Mouse (Mus musculus): Measurements from ENCODE around the gene Supt4a. TPM values are rescaled to one million over a fixed set of nuclear protein-coding genes. Genes with fewer than 3 reads are reported as not detected.

Supt4a gene
- 100 to 1,000 TPM; 346 to 405 TPM for polyA plus RNA-seq (2017; shearing (Covaris generic))

DNA sequence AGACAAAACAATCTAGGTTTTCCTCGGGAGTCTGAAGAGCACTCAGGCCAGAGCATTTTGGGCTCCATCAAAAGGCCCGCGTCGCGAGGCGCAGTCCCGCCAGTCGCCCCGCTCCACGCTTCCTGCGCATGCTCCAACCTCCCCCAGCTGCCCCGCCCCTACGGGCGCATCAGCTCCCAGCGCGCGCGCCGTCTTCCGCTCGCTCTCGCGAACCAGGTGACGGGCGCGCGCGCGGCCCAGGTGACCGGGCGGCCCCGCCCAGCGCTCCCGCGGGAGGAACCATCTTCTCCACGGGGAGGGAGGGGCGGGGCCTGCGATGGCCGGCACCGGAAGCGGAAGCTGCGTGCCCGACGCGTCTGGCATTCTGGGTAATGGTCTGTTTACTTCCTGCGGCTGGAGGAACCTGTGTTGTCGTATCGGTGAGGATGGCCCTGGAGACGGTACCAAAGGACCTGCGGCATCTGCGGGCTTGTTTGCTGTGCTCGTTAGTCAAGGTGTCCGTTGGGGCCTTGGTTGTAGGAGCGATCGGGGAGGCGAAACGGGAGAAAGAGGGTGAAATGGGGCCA, at the start of gene Supt4a:
Gene Supt4a, plus strand, starts transcription at position 378 of the 566 bp plus-strand sequence.
- ATAC-seq, result peak; percentile 83

DNA sequence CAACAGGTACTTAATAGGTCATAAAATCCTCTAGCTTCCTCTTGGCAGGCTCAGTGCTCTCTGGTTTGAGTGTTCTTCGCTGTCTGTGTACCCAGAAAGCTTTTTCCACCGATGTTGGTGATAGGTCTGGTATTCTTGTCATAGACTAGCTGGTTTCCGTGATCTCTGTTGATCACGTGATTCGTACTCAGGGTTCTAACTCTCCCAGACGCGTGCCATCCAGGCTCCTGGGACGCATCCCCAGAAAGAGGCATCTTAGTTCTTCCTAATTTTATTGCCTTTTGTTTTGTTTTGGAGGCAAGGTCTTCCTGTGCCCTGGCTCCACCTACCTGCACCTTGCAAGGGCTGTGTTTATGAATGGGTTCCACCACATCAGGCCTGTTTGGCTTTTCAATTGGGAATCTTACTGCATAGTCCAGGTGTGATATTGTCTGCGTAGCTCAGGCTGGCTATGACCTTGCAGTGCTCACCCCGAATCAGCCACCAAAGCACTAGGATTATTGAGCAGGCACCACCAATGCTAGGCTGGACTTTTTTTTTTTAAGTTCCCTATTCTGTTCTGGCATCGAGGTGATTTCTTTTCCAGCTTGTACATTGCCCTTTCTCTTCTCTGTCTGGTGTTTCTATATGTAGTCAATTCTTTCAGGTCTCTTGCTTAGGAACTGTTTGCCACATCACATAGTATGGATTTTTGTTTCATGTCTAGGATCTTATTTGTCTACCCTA, 48.7 kb upstream of the Supt4a start:
- ATAC-seq, result no peak

DNA sequence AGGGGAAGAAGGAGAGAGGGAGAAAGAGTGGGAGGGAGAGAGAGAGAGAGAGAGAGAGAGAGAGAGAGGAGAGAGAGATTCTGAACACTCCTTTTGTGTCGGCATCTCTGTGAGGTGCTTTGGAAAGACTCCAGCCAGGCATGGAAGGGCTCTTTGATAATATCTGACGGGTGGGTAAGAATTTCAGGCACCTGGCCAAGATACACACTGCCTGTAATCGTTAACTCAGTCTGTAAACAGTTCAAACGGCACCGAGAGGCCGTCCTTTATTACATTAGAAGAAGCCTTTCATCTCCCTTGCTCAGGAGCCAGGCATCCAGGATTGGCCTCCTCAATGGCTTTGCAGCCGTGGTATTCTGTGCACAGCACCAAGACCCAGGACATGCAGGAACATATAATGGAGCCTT, 47.9 kb upstream of the Supt4a start:
- ATAC-seq, result no peak

DNA sequence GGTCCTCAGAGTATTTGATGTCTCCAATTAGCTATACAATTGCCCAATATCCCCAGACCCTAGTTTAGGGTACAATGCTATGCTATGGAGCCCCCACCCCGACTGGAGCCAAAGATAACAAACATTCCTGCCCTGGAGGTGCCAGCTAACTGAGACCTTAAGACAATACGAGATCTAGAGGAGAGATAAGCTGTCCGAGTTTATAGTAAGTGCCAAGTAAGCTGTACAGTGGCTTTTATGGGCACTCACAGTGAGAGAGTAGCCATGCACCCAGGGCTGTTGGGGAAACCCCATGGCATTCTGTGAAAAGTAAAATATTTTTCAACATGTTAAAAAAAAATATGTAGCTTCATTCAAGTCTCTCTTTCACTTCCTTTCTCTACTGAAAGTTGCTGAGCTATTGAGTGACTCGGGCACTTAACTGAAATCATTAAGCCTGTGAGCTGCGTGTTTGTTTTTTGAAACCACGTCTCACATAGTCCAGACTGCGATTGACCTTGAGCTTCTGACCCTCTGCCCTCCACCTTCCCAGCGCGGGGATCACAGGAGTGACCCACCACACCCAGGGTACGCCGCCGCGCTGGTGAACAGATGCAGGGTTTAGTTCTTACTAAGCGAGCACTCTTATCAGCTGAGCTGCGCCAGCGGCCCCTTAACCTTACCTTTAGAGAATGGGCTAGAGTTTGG, 47.2 kb upstream of the Supt4a start:
- peak; percentile 78 for ATAC-seq

DNA sequence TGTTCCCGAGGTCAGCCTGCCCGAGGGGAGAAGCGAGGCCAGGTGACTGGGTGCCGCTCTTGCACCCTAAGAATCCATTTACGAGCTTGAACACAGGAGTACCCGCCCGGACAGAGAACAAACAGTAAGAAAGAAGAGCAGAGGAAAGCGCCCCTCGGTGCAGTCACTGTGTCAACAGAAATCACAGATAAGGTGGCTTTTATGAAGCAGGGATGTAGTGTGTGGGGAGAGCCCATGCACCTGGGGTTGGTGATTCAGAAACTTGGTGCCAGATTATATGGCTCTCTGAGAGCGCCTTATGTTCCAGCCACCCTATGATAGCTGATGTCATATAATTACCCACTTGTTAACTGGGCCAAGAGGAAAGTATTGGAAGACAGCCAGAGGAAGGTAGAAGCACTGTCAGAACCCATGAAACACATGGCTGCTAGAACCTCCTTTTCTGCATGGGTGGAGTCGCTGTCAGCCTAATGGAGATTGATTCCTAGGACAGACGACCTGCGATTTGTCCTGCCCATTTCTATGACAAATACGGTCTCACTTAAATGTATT, 40.1 kb upstream of the Supt4a start:
- no peak for ATAC-seq

DNA sequence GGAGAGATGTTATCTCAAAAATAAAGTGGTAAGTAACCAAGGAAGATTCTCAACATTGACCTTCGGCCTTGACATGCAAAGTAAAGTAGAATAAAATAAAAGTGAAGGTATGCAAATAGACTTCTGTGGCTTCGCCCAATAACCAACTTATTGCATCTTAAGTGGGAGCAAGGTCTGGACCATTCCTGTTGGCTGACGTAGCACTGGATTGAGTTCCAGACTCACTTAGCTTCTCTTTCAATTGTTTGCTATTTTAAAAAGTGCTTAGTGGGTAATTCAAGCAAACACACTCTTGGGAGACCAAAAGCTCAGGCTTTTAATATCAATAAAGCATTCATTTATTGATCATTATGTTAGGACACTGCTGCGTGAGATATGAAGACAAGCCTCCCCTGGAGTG, 39.2 kb upstream of the Supt4a start:
- ATAC-seq, result no peak

DNA sequence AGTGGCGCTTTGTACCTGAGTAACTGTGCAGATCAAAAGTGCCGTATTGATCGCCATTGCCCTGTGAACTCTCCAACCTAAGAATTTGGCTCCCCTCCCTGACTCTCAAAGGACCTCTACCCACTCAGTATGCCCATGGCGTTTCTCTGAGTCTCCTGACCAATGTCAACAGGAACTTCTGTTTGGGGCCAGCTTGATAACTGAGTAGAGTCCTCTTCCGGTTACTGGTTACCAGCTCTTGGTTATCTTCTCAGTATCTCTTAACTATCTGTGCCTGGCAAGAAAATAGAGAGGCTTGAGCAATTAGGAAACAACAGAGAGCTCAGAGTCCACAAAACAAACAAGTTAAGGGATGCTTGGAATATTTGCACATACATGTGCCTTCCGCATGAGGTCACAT, 36.2 kb upstream of the Supt4a start:
- ATAC-seq, result no peak

DNA sequence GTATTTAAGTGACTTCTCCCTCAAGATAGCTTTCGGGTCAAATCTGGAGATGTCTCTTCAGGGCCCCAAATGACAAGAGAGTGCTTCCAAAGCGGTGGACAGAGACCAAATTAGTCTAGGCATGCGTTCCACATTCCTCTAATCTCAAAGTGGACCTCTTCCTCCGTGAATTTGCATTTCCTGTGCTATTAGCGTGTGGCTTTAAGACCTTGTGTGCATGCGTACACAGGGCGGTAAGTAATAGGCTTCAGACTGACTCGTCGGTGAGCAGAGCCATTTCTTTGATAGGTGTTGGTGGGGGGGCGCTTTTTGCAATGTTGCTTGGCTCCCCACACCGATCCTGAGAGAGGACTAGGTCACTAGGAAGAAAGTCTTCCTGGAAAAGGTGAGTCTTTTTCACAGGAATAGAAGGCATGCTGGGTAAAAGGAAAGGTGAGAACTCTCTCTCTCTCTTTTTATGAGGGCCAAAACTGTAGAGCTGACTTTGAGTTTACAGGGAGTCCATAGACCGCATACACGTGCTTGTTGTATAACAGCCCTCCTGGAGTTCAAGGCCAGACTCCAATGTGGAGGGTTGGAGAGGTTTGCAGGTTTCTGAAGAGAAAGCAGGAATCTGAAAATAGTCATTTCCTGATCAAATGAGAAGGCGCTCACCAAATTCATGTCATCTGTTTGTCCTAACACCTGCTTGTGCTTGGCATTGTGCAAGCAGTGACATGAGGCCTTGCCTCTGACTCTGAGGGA, 35.3 kb upstream of the Supt4a start:
- peak; percentile 34 for ATAC-seq

DNA sequence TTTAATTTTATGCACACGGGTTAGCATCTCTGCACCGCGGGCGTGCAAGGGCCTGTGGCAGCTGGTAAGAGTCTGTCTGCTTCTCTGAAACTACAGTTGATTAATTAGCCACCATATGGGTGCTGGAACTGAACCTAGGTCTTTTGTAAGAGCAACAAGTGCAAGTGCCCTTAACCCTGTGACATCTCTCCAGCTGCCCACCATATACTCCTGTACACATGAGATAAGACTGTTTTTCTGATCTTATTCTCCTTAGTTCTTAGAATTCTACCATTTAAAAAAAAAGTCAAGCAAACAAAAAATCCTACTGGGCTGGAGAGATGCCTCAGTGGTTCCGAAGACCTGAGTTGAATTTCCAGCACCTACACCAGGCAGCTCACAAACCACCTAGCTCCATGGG, 33.7 kb upstream of the Supt4a start:
- ATAC-seq, result no peak

DNA sequence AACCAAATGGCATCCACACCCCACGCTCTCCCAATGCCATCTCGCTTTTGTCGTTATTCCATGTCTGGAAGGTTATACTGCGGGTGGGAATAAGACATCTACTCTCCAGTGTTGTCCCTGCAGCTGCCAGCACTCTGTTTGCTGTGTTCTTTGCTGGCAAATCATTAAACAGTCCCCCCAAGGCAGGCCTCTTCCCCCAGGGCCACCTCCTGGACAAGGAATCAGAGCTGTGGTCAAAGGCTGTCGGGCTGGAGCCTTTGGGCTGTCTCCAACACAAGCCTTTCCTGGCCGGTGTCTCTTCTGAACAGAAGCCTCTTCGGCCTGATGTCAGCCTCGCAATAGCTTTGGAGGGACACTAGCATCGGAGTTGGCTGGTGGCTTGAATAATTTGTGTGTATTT, 33.1 kb upstream of the Supt4a start:
- no peak for ATAC-seq

DNA sequence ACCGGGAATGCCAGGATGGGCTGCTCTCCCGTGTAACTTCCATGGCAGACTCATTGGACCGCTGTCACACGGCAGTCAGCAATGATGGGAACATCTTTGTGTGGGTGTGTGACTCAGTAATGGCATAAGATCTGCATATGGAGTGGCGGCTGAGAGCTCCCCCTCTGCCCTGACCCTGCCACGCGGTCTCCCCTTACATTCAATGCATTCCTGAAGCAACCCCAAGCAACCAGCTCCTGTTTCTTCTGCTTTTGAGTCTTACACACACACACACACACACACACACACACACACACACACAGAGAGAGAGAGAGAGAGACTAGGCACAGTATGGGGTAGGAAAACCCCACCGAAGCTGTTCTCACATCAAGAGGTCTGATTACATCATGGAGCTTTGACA, 29.8 kb upstream of the Supt4a start:
- no peak for ATAC-seq

DNA sequence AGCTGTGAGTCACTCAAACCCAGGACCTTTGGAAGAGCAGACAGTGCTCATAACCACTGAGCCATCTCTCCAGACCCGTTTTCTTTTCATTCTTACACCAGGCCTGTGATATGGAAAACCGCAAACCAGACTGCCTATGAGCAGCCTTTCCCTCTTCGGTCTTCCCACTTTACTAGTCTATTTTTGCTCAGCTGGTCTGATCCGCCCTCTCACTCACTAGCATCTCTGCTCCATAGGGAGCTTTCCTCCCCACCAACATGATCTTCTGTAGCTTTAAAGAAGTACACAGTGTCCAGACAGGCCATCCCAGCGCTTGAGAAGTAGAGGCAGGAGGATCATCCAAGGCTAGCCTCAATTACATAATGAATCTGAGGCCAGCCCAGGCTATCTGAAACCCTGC, 28.4 kb upstream of the Supt4a start:
- ATAC-seq, result no peak

DNA sequence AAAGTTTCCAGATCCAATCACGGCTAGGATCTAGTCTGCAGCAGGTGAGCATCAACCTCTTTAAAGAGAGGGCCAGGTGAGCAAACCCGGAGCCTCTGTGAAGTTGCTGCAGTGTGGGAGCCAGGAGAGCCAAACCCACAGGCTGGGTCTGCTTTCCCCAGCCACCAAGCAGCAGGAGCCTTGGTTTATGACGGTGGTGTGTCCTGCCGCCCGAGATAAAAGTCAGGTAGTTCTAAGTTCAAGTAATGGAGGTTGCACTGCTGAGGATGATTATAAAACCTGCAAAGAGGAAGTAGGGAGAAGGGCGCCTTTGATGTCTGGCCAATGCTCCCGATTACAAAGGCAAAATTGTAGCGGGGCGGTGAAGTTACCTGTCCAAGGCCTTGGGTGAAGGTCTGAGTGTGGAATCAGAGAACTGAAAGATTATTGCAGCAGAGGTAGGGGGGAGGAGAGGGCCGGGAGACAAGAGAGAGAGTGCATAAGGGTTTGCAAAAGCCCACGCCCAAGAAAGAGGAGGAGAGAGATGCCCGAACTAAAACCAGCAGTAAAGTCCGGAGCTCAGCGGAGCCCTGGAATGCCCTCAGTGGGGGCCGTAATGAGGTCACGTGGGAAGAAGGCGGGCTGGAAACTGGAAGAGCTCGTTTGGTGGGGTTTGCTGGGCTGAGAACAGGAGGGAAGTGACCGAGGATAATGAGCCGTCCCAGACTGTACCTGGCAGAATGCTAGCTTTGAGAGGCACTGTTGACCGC, 27.7 kb upstream of the Supt4a start:
- ATAC-seq, result peak; percentile 23

DNA sequence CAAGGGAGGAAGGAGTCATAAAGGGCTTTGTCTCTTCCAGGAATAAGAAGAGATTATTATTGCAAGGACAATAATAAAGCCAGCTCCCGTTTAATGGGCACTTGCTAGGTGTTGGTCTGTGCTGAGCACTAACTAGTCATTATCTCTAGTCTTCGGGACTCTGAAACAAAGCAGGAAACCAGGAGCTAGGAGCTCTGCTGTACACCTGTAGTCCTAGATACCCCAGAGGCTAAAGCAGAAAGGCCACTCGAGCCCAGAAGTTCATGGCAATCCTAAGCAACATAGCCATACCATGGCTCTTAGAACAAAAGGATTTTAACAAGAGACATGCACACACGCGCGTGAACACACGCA, 27.1 kb upstream of the Supt4a start:
- ATAC-seq, result no peak

DNA sequence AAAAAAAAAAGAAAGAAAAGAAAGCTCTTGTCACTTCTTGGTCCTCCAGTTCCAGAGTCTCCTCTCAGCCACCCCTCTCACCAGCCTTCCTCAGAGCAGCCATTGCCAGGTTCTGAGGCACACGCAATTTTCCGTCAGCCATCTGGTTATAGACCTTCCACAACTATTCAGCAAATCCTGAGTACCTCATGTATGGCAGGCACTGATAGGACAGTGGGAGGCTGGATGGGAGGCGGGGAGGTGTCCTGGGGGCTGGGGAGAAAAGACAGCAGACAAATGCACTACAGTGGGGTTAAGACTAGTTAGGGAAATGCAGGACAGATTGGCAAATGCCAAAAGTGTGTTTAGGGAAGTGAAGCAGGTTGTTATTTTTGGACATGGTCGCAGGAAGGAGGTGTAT, 25.2 kb upstream of the Supt4a start:
- no peak for ATAC-seq

DNA sequence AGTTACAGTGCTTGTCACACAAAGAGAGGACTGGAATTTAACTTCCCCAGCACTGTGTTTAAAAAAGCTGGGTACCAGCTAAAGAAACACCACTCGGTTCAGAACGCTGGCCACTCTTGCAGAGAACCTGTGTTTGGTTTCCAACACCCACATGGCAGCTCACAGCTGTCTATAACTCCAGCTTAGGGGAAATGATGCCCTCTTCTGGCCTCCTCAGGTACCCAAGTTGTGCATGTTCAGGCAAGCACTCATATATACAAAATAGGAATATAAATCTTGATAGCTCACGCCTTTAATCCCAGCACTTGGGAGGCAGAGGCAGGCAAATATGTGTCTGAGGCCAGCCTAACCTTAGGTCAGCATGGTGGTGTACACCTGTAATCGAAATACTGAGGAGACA, 21.4 kb upstream of the Supt4a start:
- ATAC-seq, result no peak

DNA sequence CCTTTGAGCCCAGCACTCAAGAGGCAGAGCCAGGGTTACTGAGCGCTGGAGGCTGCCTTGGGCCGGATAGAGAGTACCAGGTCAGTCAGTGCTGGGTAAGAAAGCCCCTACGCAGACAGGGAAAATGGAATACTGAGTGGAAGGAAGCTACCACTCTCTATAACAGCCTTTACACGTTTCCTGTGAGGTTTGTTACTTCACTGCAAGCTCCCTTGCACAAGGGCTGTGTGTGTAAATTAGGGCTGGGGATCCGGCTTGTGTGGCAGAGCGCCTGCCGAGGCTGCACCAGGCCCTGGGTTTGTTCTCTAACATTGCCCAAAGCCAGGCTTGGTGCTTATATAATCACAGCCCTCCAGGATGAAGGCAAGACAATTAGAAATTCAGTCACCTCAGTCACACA, 17.8 kb upstream of the Supt4a start:
- ATAC-seq, result peak; percentile 13

DNA sequence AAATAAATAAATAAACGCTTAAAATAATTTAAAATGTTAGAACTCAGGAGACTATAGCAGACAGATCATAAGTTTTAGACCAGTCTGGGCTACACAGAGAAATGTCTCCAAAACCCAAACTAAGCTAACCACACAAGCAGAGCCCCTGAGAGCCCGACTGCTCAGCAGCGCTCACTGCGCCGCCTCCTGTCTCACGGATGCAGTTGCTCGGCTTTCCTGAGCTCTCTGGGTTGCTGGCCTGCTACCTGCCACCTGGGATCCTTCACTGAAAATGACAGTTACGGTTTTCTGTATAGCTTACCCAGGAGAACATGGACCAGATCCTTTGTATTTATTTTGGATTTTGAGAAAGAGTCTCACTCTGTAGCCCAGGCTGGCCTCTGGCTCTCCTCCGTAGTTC, 17.0 kb upstream of the Supt4a start:
- ATAC-seq, result peak; percentile 67

DNA sequence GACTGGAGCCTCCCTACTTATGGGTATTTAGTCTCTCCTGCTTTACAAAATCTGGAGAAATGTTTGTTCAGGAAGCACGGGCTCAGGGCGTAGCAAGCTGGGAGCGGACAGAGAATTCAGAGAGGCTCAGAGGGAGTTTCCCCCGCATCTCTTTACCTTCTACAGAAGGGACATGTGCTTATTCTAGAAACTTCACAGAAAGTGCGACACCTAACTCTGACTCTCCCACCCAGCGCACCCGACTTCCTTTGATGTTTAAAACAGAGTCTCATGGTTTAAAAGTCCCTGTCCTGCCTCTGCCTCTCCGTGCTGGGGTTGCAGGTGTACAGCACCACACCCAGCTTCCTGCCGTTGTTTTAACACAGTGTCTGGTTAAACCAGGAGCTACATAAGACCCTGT, 16.5 kb upstream of the Supt4a start:
- peak; percentile 91 for ATAC-seq

DNA sequence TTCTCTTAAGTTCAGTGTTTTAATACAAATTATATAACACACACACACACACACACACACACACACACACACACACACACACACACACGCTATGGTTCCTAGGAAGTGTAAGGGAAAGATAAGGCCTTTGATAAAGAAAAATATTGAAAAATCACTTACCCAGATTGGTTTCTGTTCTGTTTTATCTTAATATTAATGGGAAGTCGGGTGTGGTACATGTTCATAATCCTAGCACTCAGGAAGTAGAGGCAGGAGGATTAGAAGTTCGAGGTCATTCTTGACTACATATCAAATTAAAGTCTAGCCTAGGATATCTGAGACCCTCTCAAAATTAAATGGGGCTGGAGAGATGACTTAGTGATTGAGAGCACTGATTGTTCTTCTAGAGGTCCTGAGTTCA, 15.2 kb upstream of the Supt4a start:
- ATAC-seq, result no peak

DNA sequence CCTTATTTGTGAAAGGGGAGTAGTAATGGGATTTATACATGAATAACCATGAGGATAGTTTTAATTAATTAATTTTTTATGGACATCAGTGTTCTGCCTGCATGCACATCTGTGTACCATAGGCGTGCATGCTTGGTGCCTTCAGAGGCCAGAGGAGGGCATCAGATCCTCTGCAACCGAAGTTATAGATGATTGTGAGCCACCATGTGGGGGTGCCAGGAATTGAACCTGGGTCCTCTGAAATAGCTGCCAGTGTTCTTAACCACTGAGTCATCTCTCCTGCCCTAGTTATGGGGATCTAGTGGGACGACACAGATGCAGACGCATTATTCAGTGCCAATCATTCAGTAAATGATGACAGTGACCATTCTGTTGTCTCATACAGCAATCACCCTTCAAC, 14.5 kb upstream of the Supt4a start:
- no peak for ATAC-seq

DNA sequence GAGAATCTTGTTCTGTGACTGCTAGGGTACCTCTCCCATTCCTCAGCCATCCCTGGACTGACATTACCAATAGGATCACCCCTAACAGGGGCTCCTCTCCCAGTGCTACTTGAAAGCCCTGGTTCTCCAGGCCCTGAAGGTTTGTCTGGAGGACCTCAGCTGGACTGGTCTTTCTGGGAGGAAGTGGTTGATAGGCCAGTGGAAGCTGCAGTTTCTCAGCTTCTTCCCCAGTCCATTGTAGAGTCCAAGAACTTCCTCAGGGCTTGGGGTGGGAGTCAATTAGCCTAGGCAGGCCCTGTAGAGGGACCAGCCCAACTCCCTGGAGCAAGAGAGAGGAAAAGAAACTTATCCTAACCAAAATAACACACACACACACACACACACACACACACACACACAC, 11.8 kb upstream of the Supt4a start:
- ATAC-seq, result no peak

All from CD4-positive, CD25-positive, alpha-beta regulatory T cell, adult 4 months (primary cell).